Mouse (Mus musculus): Measurements from ENCODE around the gene Polr3f.
A peak's percentile ranks its signal among the peaks of the same experiment; 100 is the strongest.

Gene Polr3f

DNA sequence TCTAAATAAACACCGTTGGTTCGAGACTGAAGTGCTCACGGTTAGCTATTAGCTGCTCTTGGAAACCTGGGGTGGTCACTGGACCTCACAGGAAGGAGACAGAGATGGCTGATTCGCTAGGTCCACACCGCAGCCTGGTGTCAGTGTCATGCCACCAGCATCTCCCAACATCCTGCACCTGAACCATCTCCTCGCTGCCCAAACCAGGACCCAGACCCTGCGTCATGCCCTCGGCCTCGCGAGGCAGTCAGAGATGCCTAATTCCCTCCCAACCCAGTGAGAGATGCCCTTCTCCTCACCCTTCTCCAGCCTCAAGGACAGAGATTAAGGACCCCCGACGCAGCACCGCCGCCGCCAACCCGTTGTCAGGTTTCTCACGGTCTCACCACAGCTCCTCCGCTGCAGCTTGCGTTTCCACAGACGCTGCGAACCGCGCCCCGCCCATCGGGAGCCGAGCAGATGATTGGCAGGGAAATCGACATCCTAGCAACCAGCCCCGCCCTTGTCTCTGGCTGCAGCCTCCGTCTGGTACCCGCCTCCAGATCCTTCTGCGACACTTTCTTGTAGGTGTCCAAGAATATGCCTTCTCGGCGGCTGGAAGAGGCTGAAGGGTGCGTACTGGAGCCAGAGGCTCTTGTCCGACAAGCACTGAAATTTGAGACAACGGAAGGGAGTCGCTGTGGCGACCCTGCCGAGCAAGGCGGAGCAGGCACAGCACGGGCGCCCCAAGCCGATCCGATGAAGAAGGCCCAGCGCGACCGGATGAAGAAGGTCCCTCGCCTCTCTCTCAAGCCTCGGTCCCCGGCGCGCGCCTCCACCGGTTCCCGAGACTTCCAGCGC, at the start of gene Polr3f, which contains the start of gene Dzank1:
Polr3f (plus strand) TSS at position 738 of the 840 bp plus-strand sequence.
Dzank1 (minus strand) TSS at position 434 of the 840 bp plus-strand sequence.
- DNase-seq: peak; percentile 98

GRCm38 (mm10) chr2:144479421-144479820, 48.1 kb upstream of the Polr3f start:
- no peak for DNase-seq

DNA sequence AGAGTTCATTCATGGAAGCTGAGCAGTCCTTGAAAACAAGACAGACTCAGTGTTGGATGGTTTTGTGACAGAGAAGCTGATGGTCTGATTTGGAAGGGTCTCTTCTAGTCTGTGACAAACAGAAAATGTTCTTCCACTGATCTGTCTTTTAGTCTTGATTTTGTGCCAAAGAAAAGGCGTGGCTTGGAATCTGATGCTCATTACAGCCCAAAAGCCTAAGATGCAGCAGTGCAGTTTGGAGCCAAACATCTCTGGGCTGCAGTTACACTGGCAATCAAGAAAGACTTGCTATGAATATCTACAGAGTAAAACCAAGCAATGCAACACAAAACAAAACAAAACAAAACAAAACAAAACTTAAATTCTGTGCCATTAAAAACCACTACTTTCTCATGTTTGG, 43.4 kb upstream of the Polr3f start:
- no peak for DNase-seq

- no peak for DNase-seq
Observed at GRCm38 (mm10) chr2:144485439-144485838, 42.1 kb upstream of the Polr3f start.

GRCm38 (mm10) chr2:144487476-144487875, 40.0 kb upstream of the Polr3f start:
- DNase-seq: no peak

DNA sequence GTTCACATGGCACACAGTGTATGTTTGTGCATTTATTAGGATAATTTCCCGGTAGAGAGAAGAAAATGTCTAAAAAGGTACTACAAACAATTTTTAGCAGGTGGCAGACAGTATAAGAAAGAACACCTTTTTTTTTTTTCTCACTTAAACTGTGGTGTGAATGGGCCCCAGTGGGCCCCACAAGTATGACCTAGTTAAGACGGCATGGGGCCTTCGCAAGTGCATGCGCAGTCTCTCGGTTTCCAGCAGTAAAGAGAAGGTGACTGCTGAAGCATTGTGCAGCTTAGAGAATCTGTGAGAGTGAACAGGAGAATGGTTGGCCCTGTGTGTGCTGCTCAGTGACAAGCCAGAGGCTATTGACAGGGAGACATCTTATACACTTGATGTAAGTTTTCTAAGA, 38.2 kb upstream of the Polr3f start:
- DNase-seq: no peak

DNA sequence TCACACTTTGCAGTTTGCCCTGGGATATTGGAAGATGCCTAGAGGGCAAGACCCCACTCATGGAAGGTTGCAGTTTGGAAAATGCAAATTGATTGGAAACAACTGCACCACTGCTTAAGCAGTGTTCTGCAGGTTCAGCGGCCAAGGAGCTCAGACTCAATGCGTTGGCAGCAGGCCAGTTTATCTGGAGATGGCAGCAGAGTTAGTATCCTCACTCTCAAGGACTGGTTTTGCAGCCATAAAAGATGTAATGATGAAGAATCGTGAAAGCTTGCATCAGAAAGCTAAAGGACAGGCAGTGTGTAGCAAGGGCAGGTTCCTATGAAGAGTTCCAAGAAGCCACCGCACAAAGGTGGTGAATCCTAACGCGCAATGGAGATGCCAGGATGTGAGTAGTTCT, 25.4 kb upstream of the Polr3f start:
- no peak for DNase-seq

GRCm38 (mm10) chr2:144514619-144515018, 12.9 kb upstream of the Polr3f start:
- DNase-seq: no peak

DNA sequence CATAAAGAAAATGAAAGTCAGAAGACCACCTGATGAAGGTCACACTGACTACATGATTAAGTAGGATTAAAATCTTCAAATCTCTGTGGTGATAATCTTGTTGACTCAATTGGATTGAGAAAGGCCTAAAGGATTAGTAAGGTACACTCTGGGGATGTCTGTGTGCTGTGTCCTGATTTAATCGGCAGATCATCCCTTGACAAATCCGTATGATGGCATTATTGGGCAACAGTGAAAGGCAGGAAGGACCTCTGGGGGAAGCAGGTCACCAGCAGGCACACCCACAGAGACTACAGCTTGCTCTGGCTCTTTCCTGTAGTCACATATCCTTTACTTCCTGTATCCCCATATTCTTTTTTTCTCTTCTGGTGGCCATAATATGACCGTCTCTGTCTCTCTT, 7.7 kb upstream of the Polr3f start:
- no peak for DNase-seq

- DNase-seq: no peak
Observed at GRCm38 (mm10) chr2:144525856-144526255, 1.7 kb upstream of the Polr3f start.

DNA sequence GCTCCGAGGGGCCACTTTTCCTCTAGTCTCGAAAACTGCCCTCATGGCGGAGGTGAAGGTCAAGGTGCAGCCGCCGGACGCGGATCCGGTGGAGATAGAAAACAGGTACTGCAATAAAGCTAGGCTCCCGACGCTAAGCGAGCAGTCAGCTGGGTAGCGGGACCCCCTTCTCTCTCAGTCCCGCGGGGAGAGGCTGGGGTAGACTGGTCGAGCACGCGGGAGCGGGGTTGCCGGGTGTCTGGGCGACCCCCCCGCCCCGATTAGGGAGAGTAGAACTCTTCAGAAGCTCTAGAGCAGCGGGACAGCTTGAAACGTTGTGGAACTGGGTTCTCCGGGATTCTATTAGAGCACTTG, 280 bp downstream of the Polr3f start:
- no peak for DNase-seq

DNA sequence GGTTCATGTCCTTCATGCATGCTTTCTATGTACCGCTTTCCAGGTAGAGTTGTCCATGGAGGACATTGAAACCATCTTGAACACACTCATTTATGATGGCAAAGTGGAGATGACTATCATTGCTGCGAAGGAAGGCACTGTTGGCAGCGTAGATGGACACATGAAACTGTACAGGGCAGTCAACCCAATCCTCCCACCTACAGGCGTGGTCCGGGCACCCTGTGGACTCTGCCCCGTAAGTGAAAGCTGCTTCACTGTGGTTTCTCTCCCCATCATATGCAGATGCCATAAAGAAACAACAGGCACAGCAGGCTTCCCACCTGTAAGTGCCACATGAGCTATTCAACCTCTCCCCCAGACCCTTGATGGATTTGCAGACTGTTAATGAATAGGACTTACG, 9.6 kb downstream of the Polr3f start:
- peak in 1 of 2 experiments; percentile 54 for DNase-seq

DNA sequence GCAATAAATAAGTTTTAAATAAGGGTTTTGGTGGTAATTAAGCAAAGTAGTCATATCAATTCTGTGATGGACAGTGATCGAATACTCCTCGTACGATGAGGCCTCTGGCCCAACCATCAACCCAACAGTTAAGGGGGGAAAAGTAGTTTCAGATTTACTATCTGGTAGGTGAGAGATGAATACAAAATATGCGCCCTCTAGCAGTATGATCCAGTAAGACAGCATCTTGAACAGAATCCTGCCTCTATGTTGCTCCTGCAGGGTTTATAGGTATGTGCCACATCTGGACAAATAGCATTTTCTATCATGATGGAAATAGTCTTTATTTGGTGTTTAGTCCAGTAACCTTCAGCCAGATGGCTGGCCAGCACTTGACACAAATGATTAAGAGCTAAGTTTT, 13.7 kb downstream of the Polr3f start:
- no peak for DNase-seq

GRCm38 (mm10) chr2:144543670-144544069, 16.2 kb downstream of the Polr3f start:
- no peak for DNase-seq

GRCm38 (mm10) chr2:144544630-144545029, 17.1 kb downstream of the Polr3f start:
- peak; percentile 66 to 81 for DNase-seq

- DNase-seq: no peak
Observed at GRCm38 (mm10) chr2:144545061-144545460, 17.5 kb downstream of the Polr3f start.

DNA sequence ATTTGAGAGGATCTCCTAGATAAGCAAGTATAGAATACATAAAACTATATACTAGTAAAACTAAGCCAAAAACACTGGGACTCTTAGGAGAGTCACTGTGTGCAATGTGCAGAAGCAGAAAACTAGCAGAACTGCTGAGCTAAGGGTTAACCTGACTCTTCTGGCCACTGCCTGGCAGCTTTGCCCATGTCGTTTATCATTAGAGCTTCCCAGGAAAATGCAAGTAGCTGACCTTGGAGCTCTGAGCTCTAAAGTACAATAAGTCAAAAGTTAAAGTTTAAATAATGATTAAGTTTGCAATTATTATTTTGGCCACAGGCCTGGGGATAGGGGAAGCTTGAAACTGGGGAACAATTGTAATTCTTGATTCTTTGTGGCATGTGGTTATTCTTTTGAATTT, 18.0 kb downstream of the Polr3f start:
- peak; percentile 66 to 88 for DNase-seq

- DNase-seq: no peak
Observed at GRCm38 (mm10) chr2:144547559-144547958, 20.0 kb downstream of the Polr3f start.

DNA sequence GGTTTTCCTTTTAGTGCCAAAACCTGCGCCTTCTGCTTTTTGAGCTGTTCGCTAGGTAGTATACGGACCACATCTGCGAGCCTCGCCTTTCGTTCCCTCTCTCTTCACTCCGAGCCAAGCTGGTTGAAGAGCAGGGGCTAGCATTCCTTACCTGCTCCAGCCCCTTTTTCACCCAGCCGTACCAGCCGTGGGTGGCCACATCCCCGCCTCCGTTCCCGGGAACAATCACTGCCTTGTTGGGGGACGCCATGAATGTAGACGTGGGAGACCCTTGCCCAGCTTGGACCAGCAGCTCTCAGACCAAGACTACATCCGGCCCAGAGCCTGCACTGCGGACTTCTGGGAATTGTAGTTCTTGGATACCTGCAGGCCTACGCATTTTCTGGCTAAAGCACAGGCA, 23.0 kb downstream of the Polr3f start, which contains the start of gene Rbbp9:
Rbbp9 (minus strand) TSS at position 341 of the 400 bp plus-strand sequence.
- peak; percentile 65 to 66 for DNase-seq

DNA sequence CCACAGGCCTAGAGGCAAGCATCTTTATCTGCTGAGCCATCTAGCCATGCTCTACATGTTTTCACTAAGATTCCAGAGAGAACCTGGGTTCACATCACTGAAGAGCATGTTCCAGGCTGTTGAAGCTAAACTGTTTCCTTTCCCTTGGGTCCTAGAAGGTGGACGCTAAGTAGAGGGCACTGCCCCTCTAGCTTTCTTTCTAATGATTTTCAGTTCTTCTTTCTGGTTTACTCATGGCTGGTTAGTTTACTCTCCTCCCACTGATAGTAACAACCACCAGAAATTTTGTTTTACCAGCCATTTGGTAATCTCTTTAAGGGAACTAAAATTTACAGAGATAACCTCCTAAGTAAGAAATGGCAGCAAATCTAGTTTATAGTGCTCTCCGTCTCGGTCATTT, 26.4 kb downstream of the Polr3f start:
- DNase-seq: no peak

- DNase-seq: no peak
Observed at GRCm38 (mm10) chr2:144555286-144555819, 27.8 kb downstream of the Polr3f start.

- peak; percentile 97 to 98 for DNase-seq
Observed at GRCm38 (mm10) chr2:144555820-144556552, 28.5 kb downstream of the Polr3f start, which contains the start of gene Sec23b. Gene Sec23b (plus strand): TSS chr2:144556229.

GRCm38 (mm10) chr2:144588723-144589122, 61.2 kb downstream of the Polr3f start:
- no peak for DNase-seq

Measured in kidney, adult 8-10 months (tissue).